Mouse (Mus musculus): Measurements from ENCODE around the gene Stmn1. TPM values are rescaled to one million over a fixed set of nuclear protein-coding genes. Genes with fewer than 3 reads are reported as not detected.
A peak's percentile ranks its signal among the peaks of the same experiment; 100 is the strongest.

Stmn1 gene
- polyA plus RNA-seq, 1 experiment, result 45.3 TPM

GRCm38 (mm10) chr4:134506713-134507112, 38.6 kb downstream of the Stmn1 start:
- 90% methylated on average over 19 of the region's 19 CpGs for WGBS
- DNase-seq (ENCODE audit: low read depth, low spot score), result no peak

GRCm38 (mm10) chr4:134510396-134510795, 42.3 kb downstream of the Stmn1 start:
- DNase-seq (ENCODE audit: low read depth, low spot score), result no peak
- WGBS, result 72% methylated on average over 4 of the region's 4 CpGs

- DNase-seq (ENCODE audit: low read depth, low spot score), result peak; percentile 86
- under 1% methylated on average over 42 of the region's 42 CpGs for WGBS
Observed at GRCm38 (mm10) chr4:134510845-134511411, 42.8 kb downstream of the Stmn1 start, which contains the start of gene Aunip. Gene Aunip (plus strand): TSS chr4:134510999.

DNA sequence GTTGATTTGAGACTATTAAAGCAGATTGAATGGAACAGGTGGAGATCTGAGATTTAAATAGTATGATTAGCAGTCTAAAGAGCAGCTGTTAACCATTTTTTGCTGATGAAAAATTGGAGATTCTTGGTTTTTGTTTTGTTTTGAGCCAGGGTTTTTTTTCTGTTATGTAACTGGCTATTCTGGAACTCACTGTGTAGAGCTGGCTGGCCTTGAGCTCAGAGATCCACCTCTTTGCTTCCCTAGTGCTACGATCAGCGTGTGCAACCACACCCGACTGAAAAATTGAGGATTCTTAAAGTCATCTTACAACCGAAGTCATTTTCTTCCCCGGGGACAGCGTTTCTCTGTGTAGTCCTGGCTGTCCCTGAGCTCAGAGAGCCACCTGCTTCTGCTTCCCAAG, 43.6 kb downstream of the Stmn1 start:
- WGBS, result 20% methylated on average over 6 of the region's 6 CpGs

GRCm38 (mm10) chr4:134512798-134513197, 44.7 kb downstream of the Stmn1 start:
- 8% methylated on average over 15 of the region's 15 CpGs for WGBS
- DNase-seq (ENCODE audit: low read depth, low spot score), result no peak

More for the DNA sequence above, 43.6 kb downstream of the Stmn1 start:
- no peak for DNase-seq (ENCODE audit: low read depth, low spot score)

DNA sequence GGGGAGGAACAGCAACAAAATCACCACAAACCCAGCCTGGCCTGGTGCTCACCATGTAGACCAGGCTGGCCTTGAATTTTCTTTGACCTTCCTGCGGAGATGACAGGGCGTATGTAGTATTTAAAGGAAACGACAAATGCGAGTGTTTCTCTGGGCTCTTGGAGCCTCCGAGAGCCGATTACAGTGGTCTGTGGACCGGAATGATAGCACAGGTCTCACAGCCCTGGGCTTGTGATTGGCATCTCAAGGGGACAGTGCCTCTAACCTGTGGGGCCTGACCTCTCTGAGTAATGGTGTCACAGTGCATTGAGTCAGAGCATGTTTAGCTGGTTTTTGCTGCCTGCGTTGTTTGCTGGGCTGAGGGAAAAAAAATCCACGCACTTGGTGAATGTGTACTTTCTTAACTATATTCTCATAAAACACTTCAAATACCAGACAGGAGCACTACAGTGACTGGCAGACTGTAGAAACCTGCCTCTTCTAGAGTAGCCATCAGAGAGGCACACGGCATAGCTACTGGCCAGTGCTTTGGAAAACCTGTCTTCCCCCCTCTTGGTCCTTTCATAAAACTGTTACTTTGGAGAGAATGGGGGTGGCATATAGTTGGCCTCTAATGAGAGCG, 46.3 kb downstream of the Stmn1 start:
- 73% methylated on average over 11 of the region's 11 CpGs for WGBS
- no peak for DNase-seq (ENCODE audit: low read depth, low spot score)

DNA sequence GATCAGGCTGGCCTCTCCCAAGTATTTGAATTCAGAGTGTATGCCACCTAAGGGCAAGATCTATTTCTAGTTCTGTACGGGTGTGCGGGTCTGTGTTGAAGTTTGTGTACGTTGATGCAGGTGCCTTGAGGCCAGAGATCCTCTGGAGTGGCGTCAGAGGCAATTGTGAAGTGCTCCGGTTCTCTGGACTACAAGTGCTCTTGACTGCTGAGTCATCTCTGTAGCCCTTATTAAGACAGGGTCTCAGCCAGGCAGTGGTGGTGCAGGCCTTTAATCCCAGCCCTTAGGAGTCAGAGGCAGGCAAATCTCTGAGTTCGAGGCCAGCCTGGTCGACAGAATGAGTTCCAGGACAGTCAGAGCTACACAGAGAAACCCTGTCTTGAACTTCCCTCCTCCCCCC, 47.5 kb downstream of the Stmn1 start:
- WGBS, result 69% methylated on average over 7 of the region's 7 CpGs
- no peak for DNase-seq (ENCODE audit: low read depth, low spot score)

GRCm38 (mm10) chr4:134516981-134517380, 48.9 kb downstream of the Stmn1 start:
- no peak for DNase-seq (ENCODE audit: low read depth, low spot score)
- 59% methylated on average over 8 of the region's 8 CpGs for WGBS

DNA sequence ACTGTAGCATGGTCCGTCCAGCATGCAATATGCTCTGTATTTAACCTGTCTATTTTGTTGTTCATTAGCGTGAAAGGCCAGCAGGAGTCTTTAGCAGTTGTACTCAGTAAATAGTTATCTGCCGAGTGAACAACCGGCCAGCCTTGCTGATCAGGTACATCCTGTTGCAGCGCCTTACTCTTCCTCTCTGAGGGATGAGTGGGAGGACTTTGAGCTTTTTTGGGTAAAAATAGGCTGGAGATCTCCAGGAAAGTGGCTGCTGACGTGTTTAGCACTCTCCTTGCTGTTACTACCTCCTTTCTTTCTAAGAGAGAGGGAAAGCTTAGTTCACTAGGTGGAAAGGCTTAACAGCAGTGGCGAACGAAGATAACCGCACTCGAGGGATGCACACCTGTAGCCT, 49.6 kb downstream of the Stmn1 start:
- WGBS, result 86% methylated on average over 10 of the region's 10 CpGs

DNA sequence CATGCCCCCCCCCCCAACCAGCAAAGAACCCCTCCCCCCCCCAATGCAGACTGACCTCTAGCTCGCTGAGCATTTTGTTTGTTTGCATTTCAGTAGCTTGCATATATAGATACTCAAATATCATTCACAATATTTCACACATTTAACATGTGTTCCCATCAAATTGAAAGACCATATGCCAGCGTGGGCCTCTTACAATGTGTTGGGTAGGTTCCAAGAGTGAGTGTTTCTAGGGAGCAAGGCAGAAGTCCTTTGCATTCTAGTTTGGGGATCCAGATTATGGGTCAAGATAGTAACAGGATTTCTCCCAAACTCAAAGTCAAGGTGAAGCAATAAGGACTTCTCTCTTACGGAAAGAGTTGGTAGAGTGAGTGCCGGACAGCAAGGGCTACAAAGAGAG, 50.4 kb downstream of the Stmn1 start:
- 93% methylated on average over 4 of the region's 4 CpGs for WGBS
- no peak for DNase-seq (ENCODE audit: low read depth, low spot score)

More for the DNA sequence above, 49.6 kb downstream of the Stmn1 start:
- DNase-seq (ENCODE audit: low read depth, low spot score), result no peak

GRCm38 (mm10) chr4:134519281-134519680, 51.2 kb downstream of the Stmn1 start:
- no peak for DNase-seq (ENCODE audit: low read depth, low spot score)

Other genes starting within 250 kb of the Stmn1 start
- gene Catsper4, start 240.9 kb upstream of the Stmn1 start, polyA plus RNA-seq (2012; rRNA removed), result 1.4 and 1.5 TPM in 2 replicates
- 30.7 and 41.9 TPM in 2 replicates for gene Cnksr1, start 229.9 kb upstream of the Stmn1 start, polyA plus RNA-seq (2012; rRNA removed)
- not detected in 2 replicates for gene E130218I03Rik, start 224.7 kb upstream of the Stmn1 start, polyA plus RNA-seq (2012; rRNA removed)
- gene Zfp593, start 222.7 kb upstream of the Stmn1 start, polyA plus RNA-seq (2012; rRNA removed), result 7.6 and 9.1 TPM in 2 replicates
- gene Gm30191, start 221.4 kb upstream of the Stmn1 start, polyA plus RNA-seq (2012; rRNA removed), result not detected in 2 replicates
- gene Grrp1, start 214.2 kb upstream of the Stmn1 start, polyA plus RNA-seq (2012; rRNA removed), result 5.5 and 6.4 TPM in 2 replicates
- gene Pdik1l, start 180.4 kb upstream of the Stmn1 start, polyA plus RNA-seq (2012; rRNA removed), result 4.7 and 7.2 TPM in 2 replicates
- 0.10 and 0.27 TPM in 2 replicates for gene Trim63, start 153.2 kb upstream of the Stmn1 start, polyA plus RNA-seq (2012; rRNA removed)
- 27.4 and 49.7 TPM in 2 replicates for gene Slc30a2, start 125.1 kb upstream of the Stmn1 start, polyA plus RNA-seq (2012; rRNA removed)
- 1.7 and 1.9 TPM in 2 replicates for gene Extl1, start 84.5 kb upstream of the Stmn1 start, polyA plus RNA-seq (2012; rRNA removed)
- gene Pafah2, start 72.0 kb upstream of the Stmn1 start, polyA plus RNA-seq (2012; rRNA removed), result 32.1 and 41.9 TPM in 2 replicates
- 9.6 and 21.6 TPM in 2 replicates for gene Paqr7, start 28.4 kb downstream of the Stmn1 start, polyA plus RNA-seq (2012; rRNA removed)
- gene Aunip, start 42.7 kb downstream of the Stmn1 start, polyA plus RNA-seq (2012; rRNA removed), result 3.4 and 4.2 TPM in 2 replicates
- 56.1 and 82.9 TPM in 2 replicates for gene Mtfr1l, start 67.1 kb downstream of the Stmn1 start, polyA plus RNA-seq (2012; rRNA removed)
- gene Selenon, start 83.8 kb downstream of the Stmn1 start, polyA plus RNA-seq (2012; rRNA removed), result 5.3 and 5.4 TPM in 2 replicates
- 2.3 and 3.2 TPM in 2 replicates for gene Man1c1, start 236.0 kb downstream of the Stmn1 start, polyA plus RNA-seq (2012; rRNA removed)